Mouse (Mus musculus) adrenal gland, postnatal 36 days (tissue): Measurements from ENCODE around the gene Mst1. TPM values are rescaled to one million over a fixed set of nuclear protein-coding genes. Genes with fewer than 3 reads are reported as not detected.

ENCODE experiments used
- DNase-seq, 2 experiments: peaks; one replicate each; pipeline ENCODE4 v3.0.0; 2021; ENCODE audit warnings: mixed read lengths in 1 of 2
- total RNA-seq, 2 experiments: library from RNA; stranded (reverse); gene quantifications; 2 replicates each; pipeline ENCODE4 v1.2.3; 2021

Mst1 gene
- total RNA-seq, 2 experiments from 2014 or later, result 0.17 to 0.49 TPM

DNA sequence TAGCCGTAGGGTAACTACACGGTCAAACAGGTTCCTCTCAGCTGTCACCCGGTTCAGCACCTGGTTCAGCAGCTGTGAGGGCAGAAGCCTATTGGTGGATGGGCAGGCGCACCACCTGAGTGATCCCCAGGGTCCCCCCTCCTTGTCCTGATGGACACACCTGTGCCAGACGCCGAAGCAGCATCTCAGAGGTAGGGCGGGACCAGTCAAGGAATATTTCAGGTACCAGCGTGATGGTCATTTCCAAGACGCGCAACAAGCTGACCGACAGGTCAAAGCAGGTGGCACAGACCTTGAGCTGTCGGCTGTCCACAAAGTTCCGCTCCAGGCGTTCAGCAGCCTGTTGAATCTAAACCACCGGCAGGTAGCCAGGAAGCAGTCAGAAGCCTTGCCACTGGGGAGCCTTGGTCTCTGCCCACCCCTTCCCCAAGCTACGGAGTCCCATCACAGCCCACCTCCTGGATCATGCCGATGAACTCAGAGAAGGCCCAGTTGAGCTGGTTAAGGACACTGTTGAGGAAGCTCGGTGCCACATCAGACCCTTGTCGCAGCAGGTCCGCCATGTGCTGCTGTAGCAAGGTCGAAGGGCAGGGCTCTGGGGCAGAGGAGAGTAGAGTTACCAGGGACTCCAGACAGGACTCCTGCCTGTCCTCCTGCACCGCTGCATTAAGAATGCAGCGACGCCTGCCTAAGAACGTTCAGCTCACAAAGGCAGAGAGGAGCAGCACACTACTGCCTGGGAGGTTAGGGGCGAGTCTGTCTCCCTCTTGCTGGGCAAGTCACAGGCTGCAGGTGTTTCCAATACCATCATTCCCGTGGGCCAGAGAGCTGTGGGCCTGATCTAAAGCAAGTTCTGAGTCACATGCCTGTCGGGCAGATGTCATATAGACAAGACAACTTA is 23.6 kb upstream of the Mst1 start:
- no peak for DNase-seq

- peak; percentile 71 to 84 for DNase-seq
These were observed 23.0 kb upstream of the Mst1 start for GRCm38 (mm10) chr9:108057262-108057562.

- no peak for DNase-seq
These were observed 21.9 kb upstream of the Mst1 start for GRCm38 (mm10) chr9:108058291-108058690.

- DNase-seq, result no peak
These were observed 18.1 kb upstream of the Mst1 start for GRCm38 (mm10) chr9:108062142-108062541.

- peak in 1 of 2 experiments; percentile 1 for DNase-seq
These were observed 16.9 kb upstream of the Mst1 start for GRCm38 (mm10) chr9:108063361-108063760.

DNA sequence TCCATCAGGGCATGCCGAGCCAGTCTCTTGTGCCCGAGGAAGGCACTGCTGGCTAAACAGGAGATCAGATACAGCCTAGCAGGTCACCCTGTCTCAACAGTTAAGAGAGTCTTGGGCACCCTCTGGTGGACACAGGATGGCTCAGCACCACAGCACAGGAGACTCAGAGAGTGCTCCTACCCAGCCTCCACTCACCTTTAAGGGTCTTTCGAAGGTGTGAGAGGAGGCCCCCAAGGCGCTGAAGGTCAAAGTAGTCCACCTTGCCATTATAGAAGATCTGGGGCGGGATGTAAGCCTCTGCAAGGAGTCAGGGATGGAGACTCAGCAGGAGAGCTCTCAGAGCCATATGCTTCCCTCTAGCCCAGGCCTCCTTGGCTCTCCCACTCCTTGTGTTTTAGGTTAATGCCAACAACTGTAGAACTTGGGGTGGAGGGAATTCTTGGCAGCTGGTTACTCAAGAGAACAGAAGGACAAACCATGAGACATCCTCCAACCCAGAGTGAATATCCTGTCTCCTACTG is 14.7 kb upstream of the Mst1 start:
- DNase-seq, result peak; percentile 76

DNA sequence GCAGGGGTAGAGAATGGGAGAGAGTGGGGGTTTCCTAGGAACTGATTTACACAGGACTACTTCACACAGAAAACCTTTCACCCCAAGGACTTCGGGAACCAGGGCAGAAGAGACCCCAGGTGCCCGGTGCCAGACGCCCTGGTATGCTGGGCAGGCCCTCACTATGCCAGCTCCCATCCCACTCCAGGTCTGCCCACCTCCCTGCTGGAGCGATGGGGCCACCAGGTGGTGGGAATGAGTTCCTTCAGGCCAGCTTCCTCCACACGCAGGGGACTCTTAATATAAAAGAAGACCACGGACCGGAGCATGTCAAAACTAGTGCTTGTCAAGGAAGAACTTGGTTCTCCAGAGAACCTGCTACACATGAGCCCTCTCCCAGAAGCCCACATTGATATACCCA is 13.0 kb upstream of the Mst1 start:
- DNase-seq, result no peak

DNA sequence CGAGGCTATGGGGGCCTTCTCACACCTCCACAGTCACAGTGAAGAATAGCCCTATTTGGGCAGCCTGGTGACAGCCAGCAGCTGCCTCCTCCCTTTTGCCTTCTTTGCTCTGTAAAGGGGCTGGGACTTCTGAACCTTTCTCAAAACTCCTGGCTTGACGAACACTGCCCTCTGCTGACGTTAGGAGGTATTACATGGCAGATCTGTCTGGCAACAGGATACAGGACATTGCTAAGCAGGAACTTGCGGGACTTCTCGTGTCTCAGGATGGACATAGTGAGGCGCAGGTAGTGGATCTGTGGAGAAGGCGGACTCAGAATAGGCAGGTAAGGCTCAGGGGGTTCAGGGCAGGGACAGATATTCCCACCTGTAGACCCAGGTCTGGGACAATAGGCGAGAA is 12.3 kb upstream of the Mst1 start:
- peak; percentile 81 to 84 for DNase-seq

DNA sequence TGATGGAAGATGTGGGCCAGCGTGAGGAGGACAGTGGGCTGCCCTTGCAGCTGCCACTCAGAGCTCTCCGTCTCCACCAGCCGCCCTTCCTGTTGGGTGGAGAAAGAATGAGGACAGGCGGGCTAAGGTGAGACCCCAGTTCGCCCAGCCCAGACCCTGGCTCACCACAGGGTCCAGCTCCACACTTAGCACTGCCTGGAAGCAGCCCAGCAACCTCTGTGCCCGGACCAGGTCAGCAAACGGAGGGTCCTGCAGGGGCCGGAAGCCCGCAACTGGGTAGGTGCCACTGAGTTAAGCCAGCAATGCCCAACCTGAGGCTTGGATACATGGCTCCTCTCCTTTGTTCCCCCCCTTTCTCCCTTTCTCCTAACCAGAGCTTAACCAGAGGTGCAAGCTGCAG is 11.2 kb upstream of the Mst1 start:
- DNase-seq, result no peak

GRCm38 (mm10) chr9:108069529-108069928 is 10.7 kb upstream of the Mst1 start:
- no peak for DNase-seq

GRCm38 (mm10) chr9:108071801-108072200 is 8.4 kb upstream of the Mst1 start:
- DNase-seq, result no peak

- DNase-seq, result no peak
These were observed 7.7 kb upstream of the Mst1 start for GRCm38 (mm10) chr9:108072481-108072924.

- no peak for DNase-seq
These were observed 6.9 kb upstream of the Mst1 start for GRCm38 (mm10) chr9:108073141-108073930.

DNA sequence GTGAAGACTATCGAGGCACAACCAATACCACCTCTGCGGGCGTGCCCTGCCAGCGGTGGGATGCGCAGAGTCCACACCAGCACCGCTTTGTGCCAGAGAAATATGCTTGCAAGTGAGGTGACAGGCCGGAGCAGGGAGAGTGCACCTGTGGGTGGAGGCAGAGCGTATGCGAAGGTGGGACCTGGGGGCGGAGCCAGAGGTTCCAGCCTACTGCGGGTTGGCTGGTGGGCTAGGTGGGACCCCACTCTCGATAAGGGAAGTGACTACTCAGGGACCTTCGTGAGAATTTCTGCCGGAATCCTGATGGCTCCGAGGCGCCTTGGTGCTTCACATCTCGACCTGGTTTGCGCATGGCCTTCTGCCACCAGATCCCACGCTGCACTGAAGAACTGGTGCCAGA is 2.3 kb downstream of the Mst1 start:
- DNase-seq, result no peak

- DNase-seq, result no peak
These were observed 2.8 kb downstream of the Mst1 start, which contains the start of gene Rnf123 for GRCm38 (mm10) chr9:108082988-108083431. Gene Rnf123 (minus strand): TSS chr9:108083346.

DNA sequence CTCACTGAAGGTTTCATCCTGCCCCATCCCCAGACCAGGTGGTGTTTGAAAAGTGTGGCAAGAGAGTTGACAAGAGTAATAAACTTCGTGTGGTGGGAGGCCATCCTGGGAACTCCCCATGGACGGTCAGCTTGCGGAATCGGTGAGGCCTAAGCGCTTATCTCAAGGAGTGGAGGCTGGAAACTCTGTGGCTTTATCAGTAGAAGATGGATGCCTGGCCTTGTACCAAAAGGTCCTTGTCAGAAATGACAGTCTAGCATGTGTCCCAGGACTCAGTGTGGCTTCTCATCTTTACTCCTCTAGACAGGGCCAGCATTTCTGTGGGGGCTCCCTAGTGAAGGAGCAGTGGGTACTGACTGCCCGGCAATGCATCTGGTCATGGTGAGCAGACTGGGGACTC is 3.3 kb downstream of the Mst1 start:
- no peak for DNase-seq

DNA sequence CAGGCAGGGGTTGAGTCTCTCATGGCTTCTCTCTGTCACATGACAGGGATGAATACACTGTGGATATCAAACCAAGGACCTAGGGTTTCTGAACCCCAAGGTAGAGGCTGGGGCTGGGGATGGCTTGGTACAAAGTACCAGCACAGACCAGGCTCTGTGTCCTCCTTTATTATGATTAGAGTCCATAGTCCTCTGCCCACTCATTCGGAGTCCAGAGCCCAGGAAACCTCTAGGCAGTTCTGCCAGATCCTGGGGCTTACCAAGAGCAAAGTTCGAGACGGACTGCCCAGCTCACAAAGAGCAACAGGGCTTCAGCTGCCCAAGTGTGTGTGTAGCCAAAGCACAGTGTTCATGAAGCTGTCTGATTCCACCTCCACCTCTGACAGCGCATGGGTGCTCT is 5.0 kb downstream of the Mst1 start:
- no peak for DNase-seq

GRCm38 (mm10) chr9:108090611-108091120 is 10.4 kb downstream of the Mst1 start:
- no peak for DNase-seq

DNA sequence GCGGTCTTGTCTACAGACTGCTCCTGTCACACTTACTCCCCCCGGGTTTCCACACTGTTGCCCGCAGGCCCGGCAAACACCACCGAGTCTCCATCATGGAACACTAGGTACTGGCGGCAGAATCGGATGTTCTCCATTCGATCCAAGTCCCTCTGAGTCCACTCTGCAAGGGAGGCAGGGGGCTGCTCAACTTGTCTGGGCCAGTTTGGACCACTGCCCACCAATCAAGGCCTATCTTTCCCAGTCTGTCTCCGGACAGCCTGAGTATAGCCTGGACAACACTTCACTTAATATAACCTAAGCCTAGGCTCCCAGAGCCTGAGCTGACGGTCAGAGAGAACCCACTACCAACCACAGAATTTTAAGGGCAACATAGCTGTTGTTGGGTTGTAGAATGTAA is 13.3 kb downstream of the Mst1 start:
- no peak for DNase-seq

- DNase-seq, result peak; percentile 97 to 98
These were observed 14.1 kb downstream of the Mst1 start, which contains the start of gene Apeh for GRCm38 (mm10) chr9:108094184-108094941. Gene Apeh (minus strand): TSS chr9:108094606.

GRCm38 (mm10) chr9:108094998-108095411 is 14.8 kb downstream of the Mst1 start:
- DNase-seq, result peak in 1 of 2 experiments; percentile 41

GRCm38 (mm10) chr9:108095518-108095917 is 15.3 kb downstream of the Mst1 start:
- peak; percentile 62 to 80 for DNase-seq
